Mouse (Mus musculus) forebrain, embryonic 11.5 days (tissue): ENCODE measurements around the gene Rps6ka1. TPM values are rescaled to one million over a fixed set of nuclear protein-coding genes. Genes with fewer than 3 reads are reported as not detected.

Experiments used
- ATAC-seq: fragments of 200-750 bp; cut with Nextera tagmentation; replicated peaks from 2 replicates; pipeline ENCODE4 v1.8.0; 2017; ENCODE audit warnings: moderate TSS enrichment; ENCODE audit not compliant: low FRiP score
- DNase-seq: peaks from one replicate; pipeline ENCODE4 v3.0.0-alpha.2; 2017; ENCODE audit warnings: low spot score
- H3K27ac ChIP-seq: fragments of 300-500 bp; sonication (generic); 2 replicates; pipeline ENCODE4 v1.5.1; 2014; ENCODE audit warnings: low read depth, low read length
- H3K27me3 ChIP-seq: fragments of 300-500 bp; sonication (generic); 2 replicates; pipeline ENCODE4 v1.6.1; 2014; ENCODE audit warnings: mild to moderate bottlenecking, low read length, mixed read lengths; ENCODE audit not compliant: control insufficient read depth, insufficient read depth
- H3K36me3 ChIP-seq: fragments of 300-500 bp; sonication (generic); 2 replicates; pipeline ENCODE4 v1.6.1; 2014; ENCODE audit warnings: mild to moderate bottlenecking, low read length, moderate library complexity, mixed read lengths; ENCODE audit not compliant: control insufficient read depth, insufficient read depth
- H3K4me1 ChIP-seq: fragments of 300-500 bp; sonication (generic); replicated peaks from 2 replicates; pipeline ENCODE4 v1.6.1; 2014; ENCODE audit warnings: low read length, mixed read lengths; ENCODE audit not compliant: control insufficient read depth, insufficient read depth
- H3K4me2 ChIP-seq: fragments of 300-500 bp; sonication (generic); 2 replicates; pipeline ENCODE4 v1.6.1; 2014; ENCODE audit warnings: low read depth, mild to moderate bottlenecking, low read length, moderate library complexity, mixed read lengths; ENCODE audit not compliant: severe bottlenecking
- H3K4me3 ChIP-seq: fragments of 300-500 bp; sonication (generic); 2 replicates; pipeline ENCODE4 v1.5.1; 2014; ENCODE audit warnings: low read depth, low read length
- H3K9ac ChIP-seq: fragments of 300-500 bp; sonication (generic); 2 replicates; pipeline ENCODE4 v1.6.1; 2014; ENCODE audit warnings: low read length
- H3K9me3 ChIP-seq: fragments of 300-500 bp; sonication (generic); 2 replicates; pipeline ENCODE4 v1.6.1; 2016; ENCODE audit warnings: low read length, mixed read lengths; ENCODE audit not compliant: control insufficient read depth
- WGBS: fragments of 180-500 bp; shearing (Covaris S2); extraction: QIAGEN DNeasy Blood & Tissue Kit; methylation state at CpG from one replicate; pipeline ENCODE4 v1.1.7; 2014; 5-methylcytosine and 5-hydroxymethylcytosine counted together
- polyA plus RNA-seq: library from polyadenylated mRNA; unstranded; fragments of >200 nt; fragmentation: Nextera tagmentation; extraction: Ambion mirVana; gene quantifications from 2 replicates; pipeline ENCODE4 v1.2.1, GENCODE M21; 2014

Rps6ka1 gene
- polyA plus RNA-seq, 1 experiment from 2014 or later = 32.2 TPM

GRCm38 (mm10) chr4:133874865-133875517 is 12.6 kb downstream of the Rps6ka1 start:
- H3K9ac ChIP-seq = no peak overlapping the region
- ATAC-seq (no peak), DNase-seq (no peak)
- H3K36me3 ChIP-seq = no peaks in the 10 kb centered on the region
- H3K4me2 ChIP-seq = no peak overlapping the region
- no peaks in the 10 kb centered on the region for H3K27me3 ChIP-seq
- WGBS = 89% methylated on average over 13 of the region's 13 CpGs
- H3K4me1 ChIP-seq = no peaks in the 10 kb centered on the region
- no peak overlapping the region for H3K4me3 ChIP-seq
- no peak overlapping the region; the same call in 1 of the 2 replicates for H3K27ac ChIP-seq
- no peaks in the 10 kb centered on the region for H3K9me3 ChIP-seq

GRCm38 (mm10) chr4:133873926-133874864 is 13.4 kb downstream of the Rps6ka1 start:
- no peak for ATAC-seq

GRCm38 (mm10) chr4:133873431-133873851 is 14.2 kb downstream of the Rps6ka1 start:
- ATAC-seq (no peak), DNase-seq (no peak)
- Histone ChIP-seq H3K9ac (no peak overlapping the region), H3K27me3 (no peaks in the 10 kb centered on the region), H3K36me3 (no peaks in the 10 kb centered on the region), H3K4me1 (no peaks in the 10 kb centered on the region), H3K9me3 (no peaks in the 10 kb centered on the region), H3K4me2 (no peak overlapping the region), H3K4me3 (no peak overlapping the region), H3K27ac (no peak overlapping the region)
- 94% methylated on average over 4 of the region's 4 CpGs for WGBS

More at GRCm38 (mm10) chr4:133873926-133874864, 13.4 kb downstream of the Rps6ka1 start:
- no peaks in the 10 kb centered on the region for H3K4me1 ChIP-seq
- H3K27me3 ChIP-seq = no peaks in the 10 kb centered on the region
- H3K4me2 ChIP-seq = no peak overlapping the region
- no peak overlapping the region for H3K27ac ChIP-seq
- no peaks in the 10 kb centered on the region for H3K9me3 ChIP-seq
- no peak for DNase-seq
- H3K9ac ChIP-seq = no peak overlapping the region
- no peaks in the 10 kb centered on the region for H3K36me3 ChIP-seq
- WGBS = 89% methylated on average over 17 of the region's 17 CpGs
- H3K4me3 ChIP-seq = no peak overlapping the region

GRCm38 (mm10) chr4:133872812-133873300 is 14.7 kb downstream of the Rps6ka1 start:
- ATAC-seq = no peak
- 69% methylated on average over 15 of the region's 15 CpGs for WGBS
- no peak for DNase-seq
- Histone ChIP-seq H3K36me3 (no peaks in the 10 kb centered on the region), H3K27me3 (no peaks in the 10 kb centered on the region), H3K4me3 (no peak overlapping the region), H3K4me2 (no peak overlapping the region), H3K4me1 (no peaks in the 10 kb centered on the region), H3K27ac (no peak overlapping the region), H3K9me3 (no peaks in the 10 kb centered on the region), H3K9ac (no peak overlapping the region)

- WGBS = 83% methylated on average over 7 of the region's 7 CpGs
- DNase-seq = no peak
- Histone ChIP-seq H3K4me3 (no peak overlapping the region), H3K27me3 (no peaks in the 10 kb centered on the region), H3K9me3 (no peaks in the 10 kb centered on the region), H3K4me2 (no peak overlapping the region), H3K4me1 (no peaks in the 10 kb centered on the region), H3K9ac (no peak overlapping the region), H3K36me3 (no peaks in the 10 kb centered on the region), H3K27ac (no peak overlapping the region)
- ATAC-seq = no peak
Measured at GRCm38 (mm10) chr4:133872222-133872811, 15.3 kb downstream of the Rps6ka1 start.

- Histone ChIP-seq H3K9me3 (no peaks in the 10 kb centered on the region), H3K4me1 (peaks cover 10% of the 10 kb centered on the region), H3K27ac (peak overlapping the region; percentile 70; the same call in 1 of the 2 replicates), H3K36me3 (no peaks in the 10 kb centered on the region), H3K4me3 (no peak overlapping the region), H3K9ac (peak overlapping the region; percentile 59; the same call in 1 of the 2 replicates), H3K27me3 (no peaks in the 10 kb centered on the region), H3K4me2 (no peak overlapping the region)
- WGBS = 79% methylated on average over 5 of the region's 5 CpGs
- DNase-seq (no peak), ATAC-seq (no peak)
Measured at GRCm38 (mm10) chr4:133865231-133865630, 22.4 kb downstream of the Rps6ka1 start.

- ATAC-seq = no peak; the same call in 1 of the 2 replicates
- no peak for DNase-seq
Measured at GRCm38 (mm10) chr4:133864380-133864981, 23.1 kb downstream of the Rps6ka1 start.

GRCm38 (mm10) chr4:133863795-133864379 is 23.7 kb downstream of the Rps6ka1 start:
- 46% methylated on average over 12 of the region's 12 CpGs for WGBS
- Histone ChIP-seq H3K4me3 (no peak overlapping the region), H3K36me3 (no peaks in the 10 kb centered on the region), H3K27me3 (no peaks in the 10 kb centered on the region), H3K4me1 (peaks cover 10% of the 10 kb centered on the region), H3K9ac (peak overlapping the region; percentile 20; the same call in 1 of the 2 replicates), H3K4me2 (no peak overlapping the region), H3K9me3 (no peaks in the 10 kb centered on the region), H3K27ac (no peak overlapping the region; the same call in 1 of the 2 replicates)
- no peak for ATAC-seq
- DNase-seq = no peak

More at GRCm38 (mm10) chr4:133864380-133864981, 23.1 kb downstream of the Rps6ka1 start:
- 37% methylated on average over 13 of the region's 13 CpGs for WGBS
- Histone ChIP-seq H3K4me2 (no peak overlapping the region), H3K9ac (peak overlapping the region; percentile 59), H3K9me3 (no peaks in the 10 kb centered on the region), H3K27me3 (no peaks in the 10 kb centered on the region), H3K4me3 (no peak overlapping the region), H3K36me3 (no peaks in the 10 kb centered on the region), H3K27ac (peak overlapping the region; percentile 70), H3K4me1 (peaks cover 10% of the 10 kb centered on the region)
